Mouse (Mus musculus) thymus, postnatal 14 days (tissue): ENCODE results near the gene Tfg.
A peak's percentile ranks its signal among the peaks of the same experiment; 100 is the strongest.

ENCODE experiments used
- DNase-seq: peaks from one replicate; pipeline ENCODE4 v3.0.0; 2021

Gene Tfg

GRCm38 (mm10) chr16:56717224-56718200, at the start of gene Tfg:
Gene Tfg, minus strand, starts transcription at chr16:56717450.
- DNase-seq = peak; percentile 99

GRCm38 (mm10) chr16:56729060-56729459, 11.8 kb upstream of the Tfg start:
- DNase-seq = no peak

GRCm38 (mm10) chr16:56724927-56725326, 7.7 kb upstream of the Tfg start:
- no peak for DNase-seq

- no peak for DNase-seq
These were observed 5.1 kb upstream of the Tfg start for GRCm38 (mm10) chr16:56722357-56722756.

- no peak for DNase-seq
These were observed 1.8 kb upstream of the Tfg start for GRCm38 (mm10) chr16:56719031-56719430.

GRCm38 (mm10) chr16:56716557-56717179, 582 bp downstream of the Tfg start:
- DNase-seq = no peak

GRCm38 (mm10) chr16:56715608-56716007, 1.6 kb downstream of the Tfg start:
- DNase-seq = no peak

GRCm38 (mm10) chr16:56710071-56710470, 7.2 kb downstream of the Tfg start:
- DNase-seq = no peak

- no peak for DNase-seq
These were observed 11.5 kb downstream of the Tfg start for GRCm38 (mm10) chr16:56705731-56706130.

- DNase-seq = no peak
These were observed 16.4 kb downstream of the Tfg start for GRCm38 (mm10) chr16:56700898-56701297.

GRCm38 (mm10) chr16:56696448-56696847, 20.8 kb downstream of the Tfg start:
- DNase-seq = no peak

GRCm38 (mm10) chr16:56690715-56691114, 26.5 kb downstream of the Tfg start:
- DNase-seq = no peak

- DNase-seq = no peak
These were observed 30.5 kb downstream of the Tfg start for GRCm38 (mm10) chr16:56686747-56687146.

GRCm38 (mm10) chr16:56681010-56681645, 36.1 kb downstream of the Tfg start:
- no peak for DNase-seq

- DNase-seq = no peak
These were observed 40.1 kb downstream of the Tfg start for GRCm38 (mm10) chr16:56677146-56677545.

- no peak for DNase-seq
These were observed 43.8 kb downstream of the Tfg start for GRCm38 (mm10) chr16:56673420-56673819.

GRCm38 (mm10) chr16:56670941-56671340, 46.3 kb downstream of the Tfg start:
- DNase-seq = no peak

GRCm38 (mm10) chr16:56669520-56669919, 47.7 kb downstream of the Tfg start:
- no peak for DNase-seq

- DNase-seq = no peak
These were observed 58.4 kb downstream of the Tfg start for GRCm38 (mm10) chr16:56658866-56659265.

- DNase-seq = no peak
These were observed 61.9 kb downstream of the Tfg start for GRCm38 (mm10) chr16:56655193-56655910.

- DNase-seq = no peak
These were observed 70.7 kb downstream of the Tfg start for GRCm38 (mm10) chr16:56646382-56647172.

- DNase-seq = no peak
These were observed 72.0 kb downstream of the Tfg start for GRCm38 (mm10) chr16:56645251-56645650.
